Mouse (Mus musculus) kidney, embryonic 14.5 days (tissue): ENCODE measurements around the gene C9. TPM values are rescaled to one million over a fixed set of nuclear protein-coding genes. Genes with fewer than 3 reads are reported as not detected.

Source experiments
- ATAC-seq: fragments of 200-750 bp; cut with Nextera tagmentation; 2 replicates; pipeline ENCODE4 v1.8.0; 2017; ENCODE audit warnings: moderate number of reproducible peaks, mild to moderate bottlenecking, moderate TSS enrichment, moderate library complexity; ENCODE audit not compliant: low FRiP score, low TSS enrichment
- H3K27ac ChIP-seq: fragments of 300-500 bp; sonication (generic); 2 replicates; pipeline ENCODE4 v1.5.1; 2014; ENCODE audit warnings: low read depth, mild to moderate bottlenecking, low read length, moderate library complexity, mixed read lengths
- H3K27me3 ChIP-seq: fragments of 300-500 bp; sonication (generic); 2 replicates; pipeline ENCODE4 v1.6.1; 2014; ENCODE audit warnings: mild to moderate bottlenecking, low read length; ENCODE audit not compliant: control insufficient read depth, insufficient read depth
- H3K36me3 ChIP-seq: fragments of 300-500 bp; sonication (generic); 2 replicates; pipeline ENCODE4 v1.6.1; 2014; ENCODE audit warnings: low read length, mixed read lengths; ENCODE audit not compliant: control insufficient read depth, insufficient read depth
- H3K4me1 ChIP-seq: fragments of 300-500 bp; sonication (generic); 2 replicates; pipeline ENCODE4 v1.6.1; 2014; ENCODE audit warnings: low read length, mixed read lengths; ENCODE audit not compliant: control insufficient read depth, insufficient read depth
- H3K4me2 ChIP-seq: fragments of 300-500 bp; sonication (generic); replicated peaks from 2 replicates; pipeline ENCODE4 v1.6.1; 2014; ENCODE audit warnings: low read depth, mild to moderate bottlenecking, low read length
- H3K4me3 ChIP-seq: fragments of 300-500 bp; sonication (generic); 2 replicates; pipeline ENCODE4 v1.5.1; 2014; ENCODE audit warnings: mild to moderate bottlenecking, low read length
- H3K9ac ChIP-seq: fragments of 300-500 bp; sonication (generic); 2 replicates; pipeline ENCODE4 v1.6.1; 2014; ENCODE audit warnings: low read depth, mild to moderate bottlenecking, low read length, moderate library complexity
- H3K9me3 ChIP-seq: fragments of 300-500 bp; sonication (generic); 2 replicates; pipeline ENCODE4 v1.6.1; 2016; ENCODE audit warnings: low read length; ENCODE audit not compliant: control insufficient read depth
- WGBS: fragments of 180-500 bp; shearing (Covaris S2); extraction: QIAGEN DNeasy Blood & Tissue Kit; methylation state at CpG from one replicate; pipeline ENCODE4 v1.1.7; 2014; 5-methylcytosine and 5-hydroxymethylcytosine counted together
- polyA plus RNA-seq: library from polyadenylated mRNA; unstranded; fragments of >200 nt; fragmentation: Nextera tagmentation; extraction: Ambion mirVana; gene quantifications from 2 replicates; pipeline ENCODE4 v1.2.1, GENCODE M21; 2014

Gene C9
- not detected in 2 replicates for polyA plus RNA-seq

DNA sequence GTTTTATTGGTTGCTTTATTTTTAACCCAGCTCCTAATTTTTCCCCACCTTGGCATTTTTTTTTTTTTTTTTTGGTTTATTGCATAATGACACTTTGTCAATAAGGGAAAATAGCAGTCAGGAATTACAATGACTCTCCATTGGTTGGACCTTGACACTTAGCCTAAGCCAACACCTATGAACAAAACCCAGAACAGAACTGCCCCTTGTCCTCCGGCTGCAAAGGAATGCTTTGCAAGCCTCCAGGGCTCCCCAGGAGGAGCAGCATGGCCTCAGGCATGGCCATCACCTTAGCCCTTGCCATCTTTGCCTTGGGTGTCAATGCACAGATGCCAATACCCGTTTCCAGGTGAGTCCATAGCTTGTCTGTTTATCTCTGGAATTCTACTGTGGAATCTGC is at the start of gene C9:
Gene C9, plus strand, starts transcription at position 193 of the 400 bp plus-strand sequence.
- Histone ChIP-seq H3K4me3 (no peak within 1 kb of the TSS), H3K4me2 (no peak within 1 kb of the TSS), H3K4me1 (0 out of 2 replicates have a peak, but pooled peaks cover 4% of the 10 kb centered on the region), H3K9ac (no peak within 1 kb of the TSS), H3K9me3 (no peaks in the 10 kb centered on the region), H3K27ac (no peak within 1 kb of the TSS), H3K27me3 (no peaks in the 10 kb centered on the region), H3K36me3 (no peaks in the 10 kb centered on the region)
- no peak for ATAC-seq
- WGBS = 76% methylated on average over 2 of the region's 2 CpGs

DNA sequence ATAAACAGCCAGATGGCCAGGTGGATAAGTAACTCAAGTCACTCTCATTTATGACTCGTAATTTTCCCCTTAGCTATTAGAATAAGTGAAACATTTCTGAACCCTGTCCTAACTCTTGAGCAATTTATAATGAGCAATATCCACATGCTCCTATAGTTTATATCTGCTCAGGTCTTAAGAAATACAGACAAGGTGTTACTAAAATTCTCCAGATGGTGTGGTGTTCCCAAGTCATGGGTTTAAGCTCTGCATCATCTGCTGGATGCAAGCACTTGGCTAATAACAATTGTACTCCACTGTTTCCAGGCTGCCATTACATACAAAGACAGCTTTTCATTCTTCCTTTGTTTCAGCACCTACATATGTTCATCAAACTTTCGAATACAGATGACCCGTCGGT is 46.9 kb upstream of the C9 start:
- H3K9ac ChIP-seq = no peak overlapping the region
- H3K4me2 ChIP-seq = no peak overlapping the region
- no peak overlapping the region for H3K4me3 ChIP-seq
- H3K27me3 ChIP-seq = no peaks in the 10 kb centered on the region
- H3K4me1 ChIP-seq = no peaks in the 10 kb centered on the region
- H3K36me3 ChIP-seq = 0 out of 2 replicates have a peak, but pooled peaks cover 5% of the 10 kb centered on the region
- no peak overlapping the region for H3K27ac ChIP-seq
- no peaks in the 10 kb centered on the region for H3K9me3 ChIP-seq
- ATAC-seq = no peak
- 93% methylated on average over 4 of the region's 4 CpGs for WGBS

DNA sequence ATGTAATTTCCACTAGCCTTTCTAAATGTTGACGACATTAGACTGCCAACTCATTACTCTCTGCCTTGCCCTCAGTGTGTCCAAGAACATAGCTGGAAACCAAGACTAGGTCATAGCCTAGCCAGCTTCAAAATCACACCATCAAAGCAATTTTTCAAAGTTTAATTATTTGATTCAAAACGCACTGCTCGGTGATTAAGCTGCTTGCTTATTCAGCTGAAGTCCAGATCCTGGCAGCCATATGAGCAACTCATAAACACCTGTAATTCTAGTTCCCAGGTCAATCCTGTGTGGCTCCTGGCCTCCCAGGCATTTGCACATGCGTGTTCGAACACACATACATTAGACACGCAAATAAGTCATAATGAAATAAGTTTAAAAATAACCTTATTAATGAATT is 46.2 kb upstream of the C9 start:
- H3K9ac ChIP-seq = no peak overlapping the region
- H3K4me1 ChIP-seq = no peaks in the 10 kb centered on the region
- 0 out of 2 replicates have a peak, but pooled peaks cover 5% of the 10 kb centered on the region for H3K36me3 ChIP-seq
- ATAC-seq = no peak
- H3K27me3 ChIP-seq = no peaks in the 10 kb centered on the region
- WGBS = 89% methylated on average over 6 of the region's 6 CpGs
- H3K27ac ChIP-seq = no peak overlapping the region
- H3K9me3 ChIP-seq = no peaks in the 10 kb centered on the region
- H3K4me3 ChIP-seq = no peak overlapping the region
- no peak overlapping the region for H3K4me2 ChIP-seq

DNA sequence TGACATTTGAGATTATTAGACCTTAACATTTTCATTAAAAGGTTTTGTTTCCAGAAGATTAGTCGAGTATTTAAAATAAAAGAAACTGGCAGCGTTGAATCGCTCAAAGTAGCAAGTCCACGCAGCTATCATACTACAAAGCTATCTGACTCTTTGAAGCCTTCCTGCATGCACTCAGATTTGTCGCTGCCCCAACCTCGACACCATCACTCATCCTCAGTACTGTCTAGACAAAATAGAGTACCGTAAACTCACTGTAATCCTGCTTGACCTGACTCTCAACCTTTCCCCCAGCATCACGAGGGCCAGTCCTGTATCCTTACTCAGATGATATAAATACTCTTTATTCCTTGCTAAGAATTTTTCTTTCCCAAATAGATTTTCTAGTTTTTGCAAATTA is 45.0 kb upstream of the C9 start:
- H3K4me1 ChIP-seq = no peaks in the 10 kb centered on the region
- no peak overlapping the region for H3K4me2 ChIP-seq
- no peak overlapping the region for H3K4me3 ChIP-seq
- ATAC-seq = no peak
- 54% methylated on average over 8 of the region's 8 CpGs for WGBS
- H3K27me3 ChIP-seq = no peaks in the 10 kb centered on the region
- H3K36me3 ChIP-seq = 0 out of 2 replicates have a peak, but pooled peaks cover 5% of the 10 kb centered on the region
- H3K27ac ChIP-seq = no peak overlapping the region
- H3K9ac ChIP-seq = no peak overlapping the region
- no peaks in the 10 kb centered on the region for H3K9me3 ChIP-seq

DNA sequence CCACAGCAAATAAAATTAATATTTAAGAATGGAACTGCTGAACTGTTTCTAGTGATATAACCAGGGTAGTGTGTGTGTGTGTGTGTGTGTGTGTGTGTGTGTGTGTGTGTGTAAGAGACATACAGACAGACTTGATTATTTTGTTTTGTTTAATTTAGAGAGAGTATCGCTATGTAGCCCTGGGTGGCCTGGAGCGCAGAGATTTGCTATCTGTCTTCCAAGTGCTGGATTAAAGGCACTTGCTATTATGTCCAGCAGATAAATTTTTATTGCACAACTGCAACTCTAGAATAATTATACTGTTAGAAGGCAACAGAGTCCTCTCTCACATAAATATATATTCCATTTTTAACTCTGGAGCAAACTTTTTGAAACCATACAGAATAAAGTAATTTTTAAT is 42.7 kb upstream of the C9 start:
- 78% methylated on average over 2 of the region's 2 CpGs for WGBS
- Histone ChIP-seq H3K27ac (no peak overlapping the region), H3K4me2 (no peak overlapping the region), H3K36me3 (no peaks in the 10 kb centered on the region), H3K9ac (no peak overlapping the region), H3K4me1 (no peaks in the 10 kb centered on the region), H3K9me3 (no peaks in the 10 kb centered on the region), H3K27me3 (no peaks in the 10 kb centered on the region), H3K4me3 (no peak overlapping the region)
- no peak for ATAC-seq

DNA sequence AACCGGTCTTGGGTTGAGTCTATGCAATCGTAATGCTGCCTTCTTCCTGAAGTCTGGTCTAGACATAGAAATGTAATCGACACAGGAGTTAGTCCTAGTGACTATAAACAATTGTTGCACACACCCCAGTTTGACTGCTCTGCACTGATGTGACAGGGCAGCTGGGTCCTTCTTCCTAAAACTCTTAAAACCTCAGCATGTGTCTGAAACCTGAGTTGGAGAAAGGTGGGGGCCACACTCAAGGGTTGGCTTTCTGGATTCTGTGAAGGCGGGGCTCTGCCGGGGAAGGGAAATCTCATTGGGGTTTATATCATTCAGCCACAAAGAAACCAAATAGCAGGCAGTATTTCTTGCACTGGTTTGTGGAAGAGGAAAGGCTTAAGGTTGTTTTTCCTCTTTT is 41.0 kb upstream of the C9 start:
- H3K4me3 ChIP-seq = no peak overlapping the region
- no peak overlapping the region for H3K9ac ChIP-seq
- ATAC-seq = no peak
- H3K27ac ChIP-seq = no peak overlapping the region
- no peaks in the 10 kb centered on the region for H3K4me1 ChIP-seq
- no peaks in the 10 kb centered on the region for H3K9me3 ChIP-seq
- 67% methylated on average over 5 of the region's 5 CpGs for WGBS
- H3K4me2 ChIP-seq = no peak overlapping the region
- no peaks in the 10 kb centered on the region for H3K27me3 ChIP-seq
- H3K36me3 ChIP-seq = no peaks in the 10 kb centered on the region

DNA sequence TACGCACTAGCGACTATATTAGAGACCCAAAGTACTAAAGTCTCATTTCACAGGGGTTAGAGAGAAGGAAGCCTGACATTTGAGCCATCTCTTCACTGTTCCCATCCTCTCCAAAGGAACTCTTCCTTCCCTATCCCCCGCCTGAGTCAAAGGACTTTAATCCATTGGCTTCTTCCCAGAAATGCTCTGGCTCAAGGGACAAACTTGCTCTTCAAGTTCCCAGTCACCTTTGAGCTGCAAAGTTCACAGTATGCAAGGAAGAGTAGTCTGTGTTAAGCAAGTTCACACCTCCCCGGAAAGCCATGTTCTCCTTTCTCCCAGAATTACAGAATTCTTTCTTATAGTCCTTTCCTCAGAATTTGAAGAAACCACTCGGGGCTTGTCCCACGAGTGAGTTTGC is 38.4 kb upstream of the C9 start:
- no peak overlapping the region for H3K9ac ChIP-seq
- H3K9me3 ChIP-seq = no peaks in the 10 kb centered on the region
- 84% methylated on average over 6 of the region's 6 CpGs for WGBS
- ATAC-seq = no peak
- H3K27me3 ChIP-seq = no peaks in the 10 kb centered on the region
- no peak overlapping the region for H3K4me2 ChIP-seq
- H3K27ac ChIP-seq = no peak overlapping the region
- no peaks in the 10 kb centered on the region for H3K36me3 ChIP-seq
- no peaks in the 10 kb centered on the region for H3K4me1 ChIP-seq
- H3K4me3 ChIP-seq = no peak overlapping the region

DNA sequence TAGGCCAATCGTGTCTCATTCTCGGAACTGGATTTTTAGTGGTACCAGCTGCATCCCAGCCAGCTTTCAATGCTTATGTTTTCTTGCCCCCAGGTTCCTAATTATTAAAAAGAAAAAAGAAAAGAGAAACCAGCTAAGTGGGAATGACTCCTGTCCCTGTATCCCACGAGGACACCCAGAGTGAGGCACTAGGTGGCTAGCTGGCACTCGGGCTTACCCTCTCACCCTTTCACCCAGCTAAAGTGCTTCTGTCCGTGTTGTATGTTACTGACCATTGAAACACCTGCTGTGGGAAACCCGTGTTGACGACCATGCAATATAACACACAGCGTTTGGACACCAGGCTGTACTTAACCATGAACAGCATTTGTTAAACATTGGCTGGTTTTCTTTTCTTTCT is 36.1 kb upstream of the C9 start:
- no peak overlapping the region for H3K9ac ChIP-seq
- no peak overlapping the region for H3K4me2 ChIP-seq
- H3K27ac ChIP-seq = no peak overlapping the region
- H3K27me3 ChIP-seq = no peaks in the 10 kb centered on the region
- 89% methylated on average over 8 of the region's 8 CpGs for WGBS
- H3K4me1 ChIP-seq = no peaks in the 10 kb centered on the region
- H3K36me3 ChIP-seq = no peaks in the 10 kb centered on the region
- no peak overlapping the region for H3K4me3 ChIP-seq
- no peak for ATAC-seq
- H3K9me3 ChIP-seq = no peaks in the 10 kb centered on the region

DNA sequence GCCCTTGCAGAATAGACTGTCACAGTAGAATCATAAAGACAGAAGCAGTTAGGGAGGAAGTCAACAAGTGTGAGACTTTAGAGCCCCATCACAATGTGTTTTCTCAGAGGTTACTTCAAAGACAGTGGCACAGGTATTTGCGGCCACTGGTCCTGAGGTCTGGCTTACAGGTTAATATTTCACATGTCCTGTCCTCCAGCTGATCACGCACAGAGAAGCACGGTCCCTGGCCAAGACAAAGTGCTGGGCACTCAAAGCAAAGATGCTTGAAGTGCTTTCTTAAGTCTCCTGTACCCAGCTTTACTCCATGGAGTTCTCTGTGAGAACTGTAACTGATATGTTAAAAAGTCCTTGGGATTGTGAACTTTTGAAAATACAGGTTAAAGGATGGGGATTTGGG is 35.0 kb upstream of the C9 start:
- Histone ChIP-seq H3K9ac (no peak overlapping the region), H3K27me3 (no peaks in the 10 kb centered on the region), H3K27ac (no peak overlapping the region), H3K4me1 (no peaks in the 10 kb centered on the region), H3K36me3 (no peaks in the 10 kb centered on the region), H3K4me3 (no peak overlapping the region), H3K9me3 (no peaks in the 10 kb centered on the region), H3K4me2 (no peak overlapping the region)
- WGBS = 73% methylated on average over 3 of the region's 3 CpGs
- no peak for ATAC-seq

DNA sequence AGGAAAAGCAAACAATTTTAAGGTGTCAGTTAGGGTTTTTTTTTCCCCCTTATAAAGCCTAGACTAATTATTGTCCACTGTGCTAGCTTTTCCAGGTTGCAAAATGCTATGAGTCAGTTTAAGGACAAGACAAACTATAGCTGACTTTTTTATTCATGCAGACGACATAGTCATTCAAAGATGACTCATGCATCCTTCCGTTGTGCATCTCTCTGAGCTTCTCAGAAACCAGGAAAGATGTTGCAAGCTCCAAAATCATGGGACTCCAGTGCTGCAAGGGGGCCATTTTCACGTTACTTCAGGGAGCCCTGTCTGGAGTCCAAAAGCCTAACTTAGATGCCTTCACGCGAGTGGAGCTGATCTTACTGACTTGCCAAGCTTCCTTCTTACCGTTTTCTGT is 33.8 kb upstream of the C9 start:
- Histone ChIP-seq H3K9me3 (no peaks in the 10 kb centered on the region), H3K36me3 (no peaks in the 10 kb centered on the region), H3K4me1 (no peaks in the 10 kb centered on the region), H3K4me3 (no peak overlapping the region), H3K4me2 (no peak overlapping the region), H3K27me3 (no peaks in the 10 kb centered on the region), H3K27ac (no peak overlapping the region), H3K9ac (no peak overlapping the region)
- 84% methylated on average over 6 of the region's 6 CpGs for WGBS
- no peak for ATAC-seq
